Mouse (Mus musculus) forebrain, embryonic 12.5 days (tissue): ENCODE measurements at regions not wholly inside any gene's neighbourhood (a gene's known extent, or its start where the extent isn't known, plus 50 kb on each side); places are given as distances from the start of the nearest gene placed in this dataset.

Source experiments
- ATAC-seq: fragments of 200-750 bp; cut with Nextera tagmentation; 2 replicates; pipeline ENCODE4 v1.8.0; 2017; ENCODE audit warnings: moderate TSS enrichment; ENCODE audit not compliant: low FRiP score
- H3K27ac ChIP-seq: fragments of 300-500 bp; sonication (generic); 2 replicates; pipeline ENCODE4 v1.5.1; 2016; ENCODE audit warnings: mild to moderate bottlenecking
- H3K27me3 ChIP-seq: fragments of 300-500 bp; sonication (generic); 2 replicates; pipeline ENCODE4 v1.6.1; 2016; ENCODE audit warnings: mild to moderate bottlenecking
- H3K36me3 ChIP-seq: fragments of 300-500 bp; sonication (generic); replicated peaks from 2 replicates; pipeline ENCODE4 v1.6.1; 2016; ENCODE audit warnings: mild to moderate bottlenecking
- H3K4me1 ChIP-seq: fragments of 300-500 bp; sonication (generic); 2 replicates; pipeline ENCODE4 v1.6.1; 2016
- H3K4me2 ChIP-seq: fragments of 300-500 bp; sonication (generic); 2 replicates; pipeline ENCODE4 v1.6.1; 2016; ENCODE audit warnings: mild to moderate bottlenecking, moderate library complexity
- H3K4me3 ChIP-seq: fragments of 300-500 bp; sonication (generic); replicated peaks from 2 replicates; pipeline ENCODE4 v1.5.1; 2016; ENCODE audit warnings: mild to moderate bottlenecking
- H3K9ac ChIP-seq: fragments of 300-500 bp; sonication (generic); 2 replicates; pipeline ENCODE4 v1.6.1; 2016; ENCODE audit warnings: mild to moderate bottlenecking
- H3K9me3 ChIP-seq: fragments of 300-500 bp; sonication (generic); 2 replicates; pipeline ENCODE4 v1.6.1; 2016
- WGBS: fragments of 180-500 bp; shearing (Covaris S2); methylation state at CpG from one replicate; pipeline ENCODE4 v1.1.7; 2016; 5-methylcytosine and 5-hydroxymethylcytosine counted together

- no peaks in the 10 kb centered on the region for H3K9me3 ChIP-seq
- no peak overlapping the region for H3K9ac ChIP-seq
- no peak overlapping the region for H3K4me2 ChIP-seq
- 76% methylated on average over 12 of the region's 12 CpGs for WGBS
- no peak overlapping the region for H3K27ac ChIP-seq
- peaks cover 37% of the 10 kb centered on the region for H3K4me1 ChIP-seq
- ATAC-seq = no peak
- no peaks in the 10 kb centered on the region for H3K27me3 ChIP-seq
- no peaks in the 10 kb centered on the region for H3K36me3 ChIP-seq
- H3K4me3 ChIP-seq = no peak overlapping the region
Observed at GRCm38 (mm10) chr3:52184241-52184640, 79.4 kb upstream of the Maml3 start.

DNA sequence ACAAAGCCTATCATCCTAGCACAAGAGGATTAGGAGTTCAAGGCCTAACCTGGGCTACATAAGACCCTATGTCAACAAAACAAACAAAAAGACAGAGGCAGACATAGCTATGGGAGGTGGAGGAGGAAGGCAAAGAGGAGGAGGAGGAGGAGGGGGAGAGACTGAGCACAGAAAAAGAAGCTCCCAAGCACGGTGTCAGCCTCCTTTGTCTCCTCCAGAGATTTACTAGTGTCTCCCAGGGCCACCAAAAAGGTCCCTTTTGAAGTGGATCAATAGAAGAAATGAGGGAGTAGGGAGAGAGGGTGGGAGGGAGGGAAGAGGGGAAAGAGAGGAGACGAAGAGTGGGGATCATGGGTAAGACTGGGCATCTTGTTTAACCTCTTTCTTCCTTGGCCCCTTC, 80.5 kb upstream of the Maml3 start:
- no peaks in the 10 kb centered on the region for H3K36me3 ChIP-seq
- H3K27me3 ChIP-seq = no peaks in the 10 kb centered on the region
- no peak overlapping the region for H3K9ac ChIP-seq
- 15% methylated on average over 2 of the region's 2 CpGs for WGBS
- H3K27ac ChIP-seq = no peak overlapping the region
- no peak overlapping the region for H3K4me2 ChIP-seq
- no peak for ATAC-seq
- H3K4me1 ChIP-seq = peaks cover 27% of the 10 kb centered on the region
- H3K9me3 ChIP-seq = no peaks in the 10 kb centered on the region
- H3K4me3 ChIP-seq = no peak overlapping the region

DNA sequence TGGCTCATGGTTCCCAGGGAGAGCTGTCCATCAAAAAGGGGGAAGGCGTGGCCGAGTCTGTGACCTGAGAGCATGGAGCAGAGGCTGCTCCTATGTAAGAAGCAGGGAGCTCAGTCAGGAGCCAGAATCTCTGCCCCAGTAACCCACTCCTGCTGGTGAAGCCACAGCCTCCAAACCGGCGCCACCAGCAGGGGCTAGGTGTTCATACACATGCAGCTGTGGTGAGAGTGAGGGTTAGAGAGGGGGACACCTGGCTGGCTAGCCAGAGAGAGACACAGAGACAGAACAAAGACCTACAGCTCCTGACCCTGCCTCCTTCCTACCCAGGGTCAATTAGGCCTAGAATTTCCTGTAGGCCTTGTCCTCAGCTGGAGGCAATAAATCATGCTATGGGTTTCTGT, 80.7 kb upstream of the Foxo1 start:
- Histone ChIP-seq H3K27me3 (no peaks in the 10 kb centered on the region), H3K9ac (no peak overlapping the region), H3K4me3 (no peak overlapping the region), H3K4me2 (no peak overlapping the region), H3K9me3 (no peaks in the 10 kb centered on the region), H3K4me1 (peaks cover 15% of the 10 kb centered on the region), H3K36me3 (no peaks in the 10 kb centered on the region), H3K27ac (no peak overlapping the region)
- no peak for ATAC-seq
- 58% methylated on average over 4 of the region's 4 CpGs for WGBS

DNA sequence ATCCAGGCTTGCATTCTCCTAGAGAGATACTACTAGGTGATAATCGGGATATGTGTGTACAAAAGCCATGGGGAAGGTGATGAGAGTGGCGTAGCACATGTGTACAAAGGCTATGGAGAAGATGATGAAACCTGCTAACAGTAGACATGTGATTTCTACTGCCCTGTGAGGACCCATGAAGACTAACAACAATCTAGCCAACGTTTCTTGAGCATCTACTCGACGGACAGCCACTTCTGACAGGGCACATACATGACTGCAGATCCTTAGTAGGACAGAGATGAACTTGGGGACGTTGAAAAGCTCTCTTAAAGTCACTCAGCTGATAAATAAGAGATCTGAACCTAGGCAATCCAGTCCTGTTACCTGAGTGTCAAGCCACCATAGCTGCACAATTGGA, 79.8 kb upstream of the Foxo1 start:
- H3K4me1 ChIP-seq = peaks cover 15% of the 10 kb centered on the region
- no peak overlapping the region for H3K4me3 ChIP-seq
- H3K9ac ChIP-seq = no peak overlapping the region
- H3K27me3 ChIP-seq = no peaks in the 10 kb centered on the region
- no peak overlapping the region for H3K4me2 ChIP-seq
- 91% methylated on average over 6 of the region's 6 CpGs for WGBS
- H3K9me3 ChIP-seq = no peaks in the 10 kb centered on the region
- H3K36me3 ChIP-seq = no peaks in the 10 kb centered on the region
- H3K27ac ChIP-seq = no peak overlapping the region
- ATAC-seq = no peak

DNA sequence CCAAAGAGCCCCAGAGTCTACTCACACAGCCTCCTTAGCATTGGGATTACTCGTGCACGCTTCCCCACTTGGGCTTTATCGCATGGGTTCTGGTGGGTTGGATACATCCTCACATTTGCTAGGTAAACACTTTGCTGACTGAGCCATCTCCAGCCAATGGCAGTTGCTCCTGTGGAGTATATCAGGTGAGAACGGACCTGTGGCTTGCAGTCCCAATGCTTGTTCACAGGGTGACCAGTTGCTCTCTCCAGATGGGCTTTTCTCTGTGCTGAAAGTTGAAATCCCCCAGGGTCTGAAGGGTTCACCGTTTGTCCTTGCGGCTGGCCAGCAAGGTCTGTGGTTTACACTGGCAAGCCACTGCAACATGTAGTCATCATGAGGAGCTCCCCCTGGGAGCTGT, 79.1 kb upstream of the Foxo1 start:
- ATAC-seq = no peak
- 92% methylated on average over 6 of the region's 6 CpGs for WGBS

GRCm38 (mm10) chr3:52190021-52190420, 78.1 kb upstream of the Foxo1 start:
- no peak overlapping the region for H3K4me2 ChIP-seq
- no peaks in the 10 kb centered on the region for H3K27me3 ChIP-seq
- H3K9ac ChIP-seq = no peak overlapping the region
- H3K4me3 ChIP-seq = no peak overlapping the region
- no peak for ATAC-seq
- no peak overlapping the region for H3K27ac ChIP-seq
- H3K9me3 ChIP-seq = no peaks in the 10 kb centered on the region
- H3K4me1 ChIP-seq = peaks cover 8% of the 10 kb centered on the region
- H3K36me3 ChIP-seq = no peaks in the 10 kb centered on the region
- 93% methylated on average over 7 of the region's 7 CpGs for WGBS

More for the DNA sequence above, 79.1 kb upstream of the Foxo1 start:
- H3K9ac ChIP-seq = no peak overlapping the region
- H3K9me3 ChIP-seq = no peaks in the 10 kb centered on the region
- H3K4me2 ChIP-seq = no peak overlapping the region
- H3K27ac ChIP-seq = no peak overlapping the region
- H3K27me3 ChIP-seq = no peaks in the 10 kb centered on the region
- peaks cover 15% of the 10 kb centered on the region for H3K4me1 ChIP-seq
- H3K36me3 ChIP-seq = no peaks in the 10 kb centered on the region
- no peak overlapping the region for H3K4me3 ChIP-seq

DNA sequence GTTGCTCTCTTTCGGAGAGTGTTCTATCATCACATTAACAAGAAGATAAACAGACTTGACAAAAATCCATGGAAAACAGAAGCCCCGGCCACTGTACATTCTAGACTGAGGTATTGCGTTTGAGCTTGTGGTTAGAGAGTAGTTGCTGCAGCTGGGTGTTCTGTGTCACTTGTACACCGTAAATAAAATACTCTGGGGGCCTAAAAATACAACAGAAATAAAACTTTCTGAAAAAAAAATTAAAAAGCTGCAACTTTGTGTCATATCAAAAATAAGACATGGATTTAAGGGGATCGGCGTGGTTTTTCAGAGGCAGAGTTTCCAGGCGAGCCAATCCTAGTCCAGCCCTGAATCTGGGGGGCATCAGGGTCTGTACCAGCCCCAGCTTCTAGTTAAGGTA, 75.1 kb upstream of the Foxo1 start:
- Histone ChIP-seq H3K4me1 (peaks cover 10% of the 10 kb centered on the region), H3K4me3 (no peak overlapping the region), H3K36me3 (no peaks in the 10 kb centered on the region), H3K27ac (no peak overlapping the region), H3K9me3 (no peaks in the 10 kb centered on the region), H3K27me3 (no peaks in the 10 kb centered on the region), H3K4me2 (no peak overlapping the region), H3K9ac (no peak overlapping the region)
- 83% methylated on average over 7 of the region's 7 CpGs for WGBS
- no peak for ATAC-seq

GRCm38 (mm10) chr3:52194216-52194615, 73.9 kb upstream of the Foxo1 start:
- no peaks in the 10 kb centered on the region for H3K27me3 ChIP-seq
- 91% methylated on average over 10 of the region's 10 CpGs for WGBS
- ATAC-seq = no peak

GRCm38 (mm10) chr3:52195486-52195885, 72.7 kb upstream of the Foxo1 start:
- Histone ChIP-seq H3K4me3 (peak overlapping the region; percentile 43; the same call in 1 of the 2 replicates), H3K4me1 (peaks cover 10% of the 10 kb centered on the region), H3K27ac (no peak overlapping the region)

More at GRCm38 (mm10) chr3:52194216-52194615, 73.9 kb upstream of the Foxo1 start:
- Histone ChIP-seq H3K9me3 (no peaks in the 10 kb centered on the region), H3K4me1 (peaks cover 10% of the 10 kb centered on the region), H3K4me2 (no peak overlapping the region), H3K4me3 (no peak overlapping the region), H3K9ac (no peak overlapping the region), H3K36me3 (no peaks in the 10 kb centered on the region), H3K27ac (no peak overlapping the region)

GRCm38 (mm10) chr3:52196047-52196935, 71.8 kb upstream of the Foxo1 start:
- ATAC-seq = peak; percentile 91
- 4% methylated on average over 37 of the region's 39 CpGs for WGBS
- peak overlapping the region; percentile 82 for H3K27ac ChIP-seq

More at GRCm38 (mm10) chr3:52195486-52195885, 72.7 kb upstream of the Foxo1 start:
- H3K4me2 ChIP-seq = peak overlapping the region; percentile 77
- peaks cover 3% of the 10 kb centered on the region; the same call in 1 of the 2 replicates for H3K27me3 ChIP-seq
- H3K9me3 ChIP-seq = no peaks in the 10 kb centered on the region
- WGBS = 79% methylated on average over 3 of the region's 3 CpGs
- no peaks in the 10 kb centered on the region for H3K36me3 ChIP-seq
- no peak for ATAC-seq
- peak overlapping the region; percentile 80 for H3K9ac ChIP-seq

GRCm38 (mm10) chr3:52196936-52197246, 71.2 kb upstream of the Foxo1 start:
- ATAC-seq = 0 out of 2 replicates have a peak, but pooled peaks have one; percentile 12
- Histone ChIP-seq H3K9ac (peak overlapping the region; percentile 80; the same call in 1 of the 2 replicates), H3K9me3 (no peaks in the 10 kb centered on the region), H3K27me3 (peaks cover 3% of the 10 kb centered on the region; the same call in 1 of the 2 replicates), H3K36me3 (no peaks in the 10 kb centered on the region), H3K27ac (peak overlapping the region; percentile 62), H3K4me1 (peaks cover 10% of the 10 kb centered on the region), H3K4me2 (peak overlapping the region; percentile 77; the same call in 1 of the 2 replicates), H3K4me3 (no peak overlapping the region)
- WGBS = 72% methylated on average over 2 of the region's 2 CpGs

More at GRCm38 (mm10) chr3:52196047-52196935, 71.8 kb upstream of the Foxo1 start:
- peaks cover 3% of the 10 kb centered on the region; the same call in 1 of the 2 replicates for H3K27me3 ChIP-seq
- peak overlapping the region; percentile 43 for H3K4me3 ChIP-seq
- peaks cover 10% of the 10 kb centered on the region for H3K4me1 ChIP-seq
- no peaks in the 10 kb centered on the region for H3K36me3 ChIP-seq
- peak overlapping the region; percentile 80 for H3K9ac ChIP-seq
- H3K4me2 ChIP-seq = peak overlapping the region; percentile 77
- H3K9me3 ChIP-seq = no peaks in the 10 kb centered on the region

GRCm38 (mm10) chr3:52197982-52198750, 70.0 kb upstream of the Foxo1 start:
- Histone ChIP-seq H3K27ac (no peak overlapping the region), H3K4me1 (peaks cover 10% of the 10 kb centered on the region), H3K4me3 (no peak overlapping the region), H3K9me3 (no peaks in the 10 kb centered on the region), H3K36me3 (no peaks in the 10 kb centered on the region), H3K4me2 (no peak overlapping the region), H3K27me3 (peaks cover 3% of the 10 kb centered on the region; the same call in 1 of the 2 replicates), H3K9ac (no peak overlapping the region)
- ATAC-seq = no peak
- 82% methylated on average over 23 of the region's 23 CpGs for WGBS
